Mouse (Mus musculus) heart, embryonic 12.5 days (tissue): ENCODE data around the gene Pip5k1a. TPM values are rescaled to one million over a fixed set of nuclear protein-coding genes. Genes with fewer than 3 reads are reported as not detected.

Experiments used
- ATAC-seq: fragments of 200-750 bp; cut with Nextera tagmentation; 2 replicates; pipeline ENCODE4 v1.8.0; 2017; ENCODE audit warnings: moderate TSS enrichment, moderate library complexity; ENCODE audit not compliant: insufficient number of reproducible peaks, low FRiP score
- H3K27ac ChIP-seq: fragments of 300-500 bp; sonication (generic); 2 replicates; pipeline ENCODE4 v1.5.1; 2016; ENCODE audit warnings: mild to moderate bottlenecking, moderate library complexity; ENCODE audit not compliant: poor library complexity, severe bottlenecking
- H3K27me3 ChIP-seq: fragments of 300-500 bp; sonication (generic); replicated peaks from 2 replicates; pipeline ENCODE4 v1.6.1; 2016; ENCODE audit warnings: mild to moderate bottlenecking, moderate library complexity
- H3K36me3 ChIP-seq: fragments of 300-500 bp; sonication (generic); 2 replicates; pipeline ENCODE4 v1.6.1; 2016; ENCODE audit warnings: mild to moderate bottlenecking, moderate library complexity
- H3K4me1 ChIP-seq: fragments of 300-500 bp; sonication (generic); replicated peaks from 2 replicates; pipeline ENCODE4 v1.6.1; 2016; ENCODE audit warnings: mild to moderate bottlenecking
- H3K4me2 ChIP-seq: fragments of 300-500 bp; sonication (generic); 2 replicates; pipeline ENCODE4 v1.6.1; 2016; ENCODE audit warnings: mild to moderate bottlenecking, moderate library complexity
- H3K4me3 ChIP-seq: fragments of 300-500 bp; sonication (generic); 2 replicates; pipeline ENCODE4 v1.5.1; 2016; ENCODE audit warnings: mild to moderate bottlenecking
- H3K9ac ChIP-seq: fragments of 300-500 bp; sonication (generic); 2 replicates; pipeline ENCODE4 v1.6.1; 2016; ENCODE audit warnings: mild to moderate bottlenecking, moderate library complexity
- H3K9me3 ChIP-seq: fragments of 300-500 bp; sonication (generic); replicated peaks from 2 replicates; pipeline ENCODE4 v1.6.1; 2016; ENCODE audit warnings: mild to moderate bottlenecking, moderate library complexity
- WGBS: fragments of 180-500 bp; shearing (Covaris S2); methylation state at CpG from one replicate; pipeline ENCODE4 v1.1.7; 2016; 5-methylcytosine and 5-hydroxymethylcytosine counted together
- polyA plus RNA-seq: library from polyadenylated mRNA; unstranded; fragments of >200 nt; fragmentation: Nextera tagmentation; extraction: Ambion mirVana; gene quantifications from 2 replicates; pipeline ENCODE4 v1.2.1, GENCODE M21; 2016

Gene Pip5k1a
- polyA plus RNA-seq: 18.2 and 18.5 TPM in 2 replicates

- Histone ChIP-seq H3K9me3 (no peaks in the 10 kb centered on the region), H3K4me2 (peak within 1 kb of the TSS; percentile 88), H3K9ac (peak within 1 kb of the TSS; percentile 85), H3K36me3 (peaks cover 14% of the 10 kb centered on the region), H3K4me1 (peaks cover 21% of the 10 kb centered on the region), H3K27me3 (no peaks in the 10 kb centered on the region), H3K27ac (peak within 1 kb of the TSS; percentile 86), H3K4me3 (peak within 1 kb of the TSS; percentile 71)
- WGBS: under 1% methylated on average over 51 of the region's 51 CpGs
- peak; percentile 90 for ATAC-seq
These were observed at the start of gene Pip5k1a for GRCm38 (mm10) chr3:95106338-95107117. Pip5k1a (minus strand) TSS chr3:95106930.

- H3K4me2 ChIP-seq: no peak overlapping the region
- no peak for ATAC-seq
- no peak overlapping the region for H3K9ac ChIP-seq
- WGBS: 49% methylated on average over 4 of the region's 4 CpGs
- H3K36me3 ChIP-seq: no peaks in the 10 kb centered on the region
- H3K9me3 ChIP-seq: no peaks in the 10 kb centered on the region
- H3K4me3 ChIP-seq: no peak overlapping the region
- H3K4me1 ChIP-seq: no peaks in the 10 kb centered on the region
- H3K27ac ChIP-seq: no peak overlapping the region
- H3K27me3 ChIP-seq: no peaks in the 10 kb centered on the region
These were observed 47.1 kb upstream of the Pip5k1a start for GRCm38 (mm10) chr3:95153874-95154273.

- no peak overlapping the region for H3K27ac ChIP-seq
- no peak for ATAC-seq
- no peaks in the 10 kb centered on the region for H3K36me3 ChIP-seq
- H3K27me3 ChIP-seq: no peaks in the 10 kb centered on the region
- no peak overlapping the region for H3K9ac ChIP-seq
- no peak overlapping the region for H3K4me3 ChIP-seq
- no peaks in the 10 kb centered on the region for H3K4me1 ChIP-seq
- no peak overlapping the region for H3K4me2 ChIP-seq
- no peaks in the 10 kb centered on the region for H3K9me3 ChIP-seq
- 61% methylated on average over 3 of the region's 3 CpGs for WGBS
These were observed 41.2 kb upstream of the Pip5k1a start for GRCm38 (mm10) chr3:95147924-95148323.

GRCm38 (mm10) chr3:95142617-95143011 is 35.9 kb upstream of the Pip5k1a start:
- Histone ChIP-seq H3K4me2 (no peak overlapping the region), H3K9me3 (no peaks in the 10 kb centered on the region; the same call in 1 of the 2 replicates), H3K36me3 (0 out of 2 replicates have a peak, but pooled peaks cover 8% of the 10 kb centered on the region), H3K27ac (no peak overlapping the region), H3K4me1 (no peaks in the 10 kb centered on the region), H3K9ac (no peak overlapping the region), H3K27me3 (no peaks in the 10 kb centered on the region), H3K4me3 (no peak overlapping the region)
- 8% methylated on average over 5 of the region's 5 CpGs for WGBS
- ATAC-seq: 0 out of 2 replicates have a peak, but pooled peaks have one; percentile 29

GRCm38 (mm10) chr3:95141952-95142616 is 35.4 kb upstream of the Pip5k1a start, which contains the start of gene Tnfaip8l2:
Tnfaip8l2 (minus strand) TSS chr3:95142360.
- Histone ChIP-seq H3K9me3 (no peaks in the 10 kb centered on the region; the same call in 1 of the 2 replicates), H3K9ac (no peak within 1 kb of the TSS), H3K36me3 (0 out of 2 replicates have a peak, but pooled peaks cover 8% of the 10 kb centered on the region), H3K27ac (no peak within 1 kb of the TSS), H3K4me1 (no peaks in the 10 kb centered on the region), H3K4me3 (no peak within 1 kb of the TSS), H3K4me2 (no peak within 1 kb of the TSS), H3K27me3 (no peaks in the 10 kb centered on the region)
- 78% methylated on average over 10 of the region's 10 CpGs for WGBS
- ATAC-seq: no peak

- 91% methylated on average over 9 of the region's 9 CpGs for WGBS
- H3K36me3 ChIP-seq: 0 out of 2 replicates have a peak, but pooled peaks cover 8% of the 10 kb centered on the region
- no peak overlapping the region for H3K9ac ChIP-seq
- H3K9me3 ChIP-seq: no peaks in the 10 kb centered on the region; the same call in 1 of the 2 replicates
- H3K4me2 ChIP-seq: no peak overlapping the region
- H3K4me3 ChIP-seq: no peak overlapping the region
- no peaks in the 10 kb centered on the region for H3K4me1 ChIP-seq
- no peak for ATAC-seq
- no peak overlapping the region for H3K27ac ChIP-seq
- H3K27me3 ChIP-seq: no peaks in the 10 kb centered on the region
These were observed 34.7 kb upstream of the Pip5k1a start for GRCm38 (mm10) chr3:95141474-95141873.

- H3K27me3 ChIP-seq: no peaks in the 10 kb centered on the region
- no peak overlapping the region for H3K9ac ChIP-seq
- 0 out of 2 replicates have a peak, but pooled peaks cover 8% of the 10 kb centered on the region for H3K36me3 ChIP-seq
- H3K9me3 ChIP-seq: no peaks in the 10 kb centered on the region; the same call in 1 of the 2 replicates
- ATAC-seq: no peak
- WGBS: 80% methylated on average over 6 of the region's 6 CpGs
- peak overlapping the region; percentile 42; the same call in 1 of the 2 replicates for H3K4me2 ChIP-seq
- peaks cover 3% of the 10 kb centered on the region for H3K4me1 ChIP-seq
- H3K27ac ChIP-seq: no peak overlapping the region
- H3K4me3 ChIP-seq: no peak overlapping the region
These were observed 34.1 kb upstream of the Pip5k1a start for GRCm38 (mm10) chr3:95140795-95141194.

GRCm38 (mm10) chr3:95140289-95140595 is 33.5 kb upstream of the Pip5k1a start:
- Histone ChIP-seq H3K9me3 (no peaks in the 10 kb centered on the region; the same call in 1 of the 2 replicates), H3K36me3 (0 out of 2 replicates have a peak, but pooled peaks cover 8% of the 10 kb centered on the region), H3K4me1 (peaks cover 9% of the 10 kb centered on the region), H3K4me3 (no peak overlapping the region), H3K27me3 (no peaks in the 10 kb centered on the region), H3K9ac (no peak overlapping the region; the same call in 1 of the 2 replicates), H3K4me2 (peak overlapping the region; percentile 42), H3K27ac (no peak overlapping the region)
- ATAC-seq: no peak
- WGBS: 43% methylated on average over 18 of the region's 18 CpGs

GRCm38 (mm10) chr3:95139586-95140288 is 33.0 kb upstream of the Pip5k1a start:
- Histone ChIP-seq H3K27me3 (no peaks in the 10 kb centered on the region), H3K9ac (no peak overlapping the region; the same call in 1 of the 2 replicates), H3K27ac (no peak overlapping the region), H3K4me3 (no peak overlapping the region), H3K36me3 (0 out of 2 replicates have a peak, but pooled peaks cover 8% of the 10 kb centered on the region), H3K4me2 (peak overlapping the region; percentile 42), H3K4me1 (peaks cover 14% of the 10 kb centered on the region), H3K9me3 (no peaks in the 10 kb centered on the region; the same call in 1 of the 2 replicates)
- WGBS: 56% methylated on average over 25 of the region's 25 CpGs
- ATAC-seq: no peak

- Histone ChIP-seq H3K4me1 (peaks cover 19% of the 10 kb centered on the region), H3K9ac (no peak overlapping the region), H3K27ac (no peak overlapping the region), H3K36me3 (peaks cover 16% of the 10 kb centered on the region), H3K4me3 (no peak overlapping the region), H3K9me3 (no peaks in the 10 kb centered on the region; the same call in 1 of the 2 replicates), H3K27me3 (no peaks in the 10 kb centered on the region), H3K4me2 (no peak overlapping the region)
- WGBS: 85% methylated on average over 3 of the region's 3 CpGs
- ATAC-seq: no peak
These were observed 29.6 kb upstream of the Pip5k1a start for GRCm38 (mm10) chr3:95136336-95136735.
